Mouse (Mus musculus): Measurements from ENCODE around the gene H2-T22. TPM values are rescaled to one million over a fixed set of nuclear protein-coding genes. Genes with fewer than 3 reads are reported as not detected.
"Not testable (repeated sequence)": the region's sequence is repeated elsewhere in the genome, so short reads cannot be mapped to it uniquely, and the experiment has no call there.

H2-T22 gene
- polyA plus RNA-seq, 1 experiment from 2014 or later = 7.1 TPM

DNA sequence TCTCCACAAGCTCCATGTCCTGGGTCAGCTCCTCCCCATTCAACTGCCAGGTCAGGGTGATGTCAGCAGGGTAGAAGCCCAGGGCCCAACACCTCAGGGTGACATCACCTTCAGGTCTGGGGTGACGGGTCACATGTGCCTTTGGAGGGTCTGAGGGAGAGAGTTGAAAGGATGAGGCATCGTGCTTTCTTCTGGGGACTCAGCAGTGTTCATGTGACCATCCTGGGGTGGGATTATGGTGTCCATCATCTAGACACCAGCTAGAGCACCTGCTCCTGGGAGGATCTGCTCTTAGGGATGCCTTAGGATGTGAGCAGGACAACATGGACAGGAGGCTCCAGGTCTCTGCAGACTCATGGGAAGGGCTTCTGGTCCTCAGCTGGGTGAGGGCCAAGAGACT is 1.9 kb downstream of the H2-T22 start:
- ATAC-seq (ENCODE audit: low read depth); H3K27me3 ChIP-seq; H3K4me2 ChIP-seq; H3K4me3 ChIP-seq; H3K9ac ChIP-seq; H3K27ac ChIP-seq (replicated peaks); H3K4me1 ChIP-seq (replicated peaks); H3K9me3 ChIP-seq; H3K36me3 ChIP-seq: not testable (repeated sequence)
- 80% methylated on average over 2 of the region's 2 CpGs for WGBS

DNA sequence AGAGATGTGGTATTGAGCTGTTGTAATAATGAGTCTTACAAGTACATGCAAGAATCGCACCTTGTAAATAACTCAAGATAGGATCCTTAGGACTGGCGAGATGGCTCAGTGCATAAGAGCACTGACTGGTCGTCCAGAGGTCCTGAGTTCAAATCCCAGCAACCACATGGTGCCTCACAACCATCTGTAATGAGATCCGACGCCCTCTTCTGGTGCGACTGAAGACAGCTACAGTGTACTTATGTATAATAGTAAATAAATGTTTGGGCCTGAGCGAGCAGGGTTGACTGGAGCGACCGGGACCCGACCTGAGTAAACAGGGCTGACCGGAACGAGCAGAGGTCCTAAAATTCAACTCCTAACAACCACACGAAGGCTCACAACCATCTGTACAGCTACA is 6.4 kb downstream of the H2-T22 start:
- not testable (repeated sequence) for H3K36me3 ChIP-seq; H3K9ac ChIP-seq; H3K27ac ChIP-seq (replicated peaks); H3K4me3 ChIP-seq; H3K4me2 ChIP-seq; H3K9me3 ChIP-seq; ATAC-seq (ENCODE audit: low read depth)
- 85% methylated on average over 13 of the region's 13 CpGs for WGBS
- Histone ChIP-seq H3K4me1 (replicated peaks) (peaks cover 15% of the 10 kb centered on the region), H3K27me3 (peaks cover 14% of the 10 kb centered on the region; the same call in 1 of the 2 replicates)

DNA sequence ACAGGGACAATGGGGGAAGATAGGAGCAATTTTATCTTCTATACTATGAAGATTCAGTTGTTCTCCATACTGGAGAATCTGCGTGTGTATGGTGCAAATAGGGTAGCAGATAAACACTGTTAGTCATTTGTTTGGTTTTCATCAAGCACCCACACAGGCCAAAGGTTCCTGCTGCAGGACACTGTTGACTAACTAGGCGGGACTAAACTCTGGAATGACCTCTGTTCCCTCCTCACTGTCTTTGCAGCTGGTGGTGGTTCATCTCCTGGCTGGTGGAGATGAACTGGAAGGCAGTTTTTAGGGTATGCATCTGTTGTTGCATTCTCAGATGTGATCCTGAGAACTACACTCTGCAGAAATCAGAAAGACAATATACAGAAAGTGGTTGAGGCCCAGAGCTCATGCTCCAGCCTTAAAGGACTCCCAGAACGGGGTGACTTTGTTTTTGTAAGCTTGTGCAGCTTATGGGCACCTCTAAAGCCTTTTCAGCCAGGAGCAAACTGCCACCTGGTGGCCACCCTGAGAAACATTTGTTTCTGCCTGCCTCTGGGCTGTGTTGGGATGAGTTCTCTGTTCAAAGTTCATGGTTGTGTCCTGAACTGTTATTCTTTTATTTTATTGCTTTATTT is 7.4 kb downstream of the H2-T22 start:
- Histone ChIP-seq H3K27me3 (peaks cover 14% of the 10 kb centered on the region; the same call in 1 of the 2 replicates), H3K4me1 (replicated peaks) (peaks cover 15% of the 10 kb centered on the region)
- H3K36me3 ChIP-seq; H3K27ac ChIP-seq (replicated peaks); H3K4me3 ChIP-seq; H3K9ac ChIP-seq; H3K4me2 ChIP-seq; H3K9me3 ChIP-seq: not testable (repeated sequence)
- ATAC-seq (ENCODE audit: low read depth) = 0 out of 2 replicates have a peak, but pooled peaks have one; percentile 51
- 47% methylated on average over 3 of the region's 3 CpGs for WGBS

DNA sequence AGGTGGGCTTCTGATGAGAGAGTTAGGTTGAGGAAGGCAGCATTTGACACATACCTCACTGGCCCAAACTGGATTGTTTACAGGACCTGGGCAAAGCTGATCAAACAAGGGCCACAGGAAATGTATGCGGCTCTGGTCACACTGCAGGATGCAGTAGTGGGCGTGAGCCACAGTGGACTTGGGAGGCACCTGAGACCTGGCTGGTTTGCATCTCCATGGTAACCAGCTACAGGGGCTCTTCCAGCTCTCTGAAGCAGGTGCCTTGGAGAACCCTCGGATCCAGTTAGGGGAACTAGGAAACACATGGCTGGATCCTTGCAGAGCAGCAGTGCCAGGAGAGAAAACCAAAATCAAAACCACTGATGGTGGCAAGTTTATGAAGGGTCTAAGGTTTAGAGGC is 8.0 kb downstream of the H2-T22 start:
- not testable (repeated sequence) for H3K4me3 ChIP-seq; H3K27ac ChIP-seq (replicated peaks); H3K9me3 ChIP-seq; H3K9ac ChIP-seq; H3K36me3 ChIP-seq; H3K4me2 ChIP-seq; ATAC-seq (ENCODE audit: low read depth)
- WGBS = 65% methylated on average over 3 of the region's 3 CpGs
- peaks cover 15% of the 10 kb centered on the region for H3K4me1 ChIP-seq (replicated peaks)
- peaks cover 14% of the 10 kb centered on the region; the same call in 1 of the 2 replicates for H3K27me3 ChIP-seq

DNA sequence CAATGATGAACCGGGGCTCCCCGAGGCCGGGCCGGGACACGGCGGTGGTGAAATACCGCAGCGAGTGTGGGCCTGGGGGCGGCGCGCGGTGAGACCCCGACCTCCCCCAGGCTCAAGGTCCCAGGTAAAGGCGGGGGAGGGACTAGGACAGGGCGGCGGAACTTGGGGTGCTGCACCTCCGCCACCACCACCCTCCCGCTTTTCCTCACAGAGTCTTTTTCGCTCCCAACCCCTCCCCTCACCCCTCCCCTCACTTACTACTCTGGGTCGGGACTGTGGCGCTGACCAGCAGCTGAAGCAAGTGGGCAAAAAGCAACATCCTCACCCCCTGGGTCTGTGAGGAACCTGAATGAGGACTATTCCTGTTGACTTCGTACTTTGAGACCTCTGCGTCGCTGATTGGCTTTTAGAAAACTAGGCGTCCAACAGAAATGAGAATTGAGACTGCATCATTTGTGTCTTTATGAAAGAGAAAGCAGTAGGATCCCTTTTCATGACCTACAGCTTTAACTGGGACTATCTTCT is 10.1 kb downstream of the H2-T22 start, which contains the start of gene H2-T23:
Gene H2-T23 (minus strand): TSS at position 505 of the 525 bp plus-strand sequence.
- not testable (repeated sequence) for H3K36me3 ChIP-seq; H3K9me3 ChIP-seq; H3K27ac ChIP-seq (replicated peaks)
- Histone ChIP-seq H3K27me3 (peaks cover 14% of the 10 kb centered on the region; the same call in 1 of the 2 replicates), H3K4me3 (peak within 1 kb of the TSS; percentile 45), H3K9ac (peak within 1 kb of the TSS; percentile 66), H3K4me2 (peak within 1 kb of the TSS; percentile 79), H3K4me1 (replicated peaks) (peaks cover 15% of the 10 kb centered on the region)
- ATAC-seq (ENCODE audit: low read depth) = peak; percentile 28; the same call in 1 of the 2 replicates
- 2% methylated on average over 25 of the region's 25 CpGs for WGBS

DNA sequence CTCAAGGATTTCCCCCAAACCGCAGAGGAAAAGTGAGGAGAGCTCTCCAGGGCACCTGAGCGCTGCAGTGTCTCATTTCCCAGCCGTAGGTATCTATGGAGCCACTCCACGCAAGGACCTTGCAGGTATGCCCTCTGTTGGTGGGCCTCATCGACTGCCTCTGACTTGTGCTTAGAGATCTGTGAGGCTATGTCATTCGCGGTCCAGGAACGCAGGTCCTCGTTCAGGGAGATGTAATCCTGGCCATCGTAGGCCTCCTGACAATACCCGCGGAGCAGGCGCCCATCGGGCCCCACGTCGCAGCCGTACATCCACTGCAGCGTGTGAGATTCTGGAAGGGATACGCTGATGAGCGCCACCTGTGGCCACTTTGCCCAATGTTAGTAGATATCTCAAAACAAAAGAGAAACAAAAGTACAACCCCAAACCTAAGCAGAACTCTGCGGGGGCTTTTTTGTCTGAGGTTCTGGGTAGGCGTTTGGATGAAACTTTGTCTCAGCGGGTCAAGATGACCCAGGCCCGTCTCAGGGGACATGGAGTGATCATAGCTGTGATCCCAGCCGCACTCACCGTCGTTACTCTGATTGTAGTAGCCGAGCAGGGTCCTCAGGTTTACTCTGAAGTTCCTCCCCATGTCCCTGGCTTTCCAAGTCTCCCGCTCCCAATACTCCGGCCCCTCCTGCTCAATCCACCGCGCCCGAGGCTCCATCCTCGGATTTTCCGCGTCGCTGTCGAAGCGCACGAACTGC is 10.8 kb downstream of the H2-T22 start:
- Histone ChIP-seq H3K4me2 (peak overlapping the region; percentile 79), H3K4me3 (peak overlapping the region; percentile 45), H3K27me3 (peaks cover 14% of the 10 kb centered on the region; the same call in 1 of the 2 replicates), H3K4me1 (replicated peaks) (peaks cover 15% of the 10 kb centered on the region), H3K9ac (peak overlapping the region; percentile 66)
- WGBS = under 1% methylated on average over 40 of the region's 40 CpGs
- peak; percentile 68 for ATAC-seq (ENCODE audit: low read depth)
- not testable (repeated sequence) for H3K27ac ChIP-seq (replicated peaks); H3K9me3 ChIP-seq; H3K36me3 ChIP-seq

DNA sequence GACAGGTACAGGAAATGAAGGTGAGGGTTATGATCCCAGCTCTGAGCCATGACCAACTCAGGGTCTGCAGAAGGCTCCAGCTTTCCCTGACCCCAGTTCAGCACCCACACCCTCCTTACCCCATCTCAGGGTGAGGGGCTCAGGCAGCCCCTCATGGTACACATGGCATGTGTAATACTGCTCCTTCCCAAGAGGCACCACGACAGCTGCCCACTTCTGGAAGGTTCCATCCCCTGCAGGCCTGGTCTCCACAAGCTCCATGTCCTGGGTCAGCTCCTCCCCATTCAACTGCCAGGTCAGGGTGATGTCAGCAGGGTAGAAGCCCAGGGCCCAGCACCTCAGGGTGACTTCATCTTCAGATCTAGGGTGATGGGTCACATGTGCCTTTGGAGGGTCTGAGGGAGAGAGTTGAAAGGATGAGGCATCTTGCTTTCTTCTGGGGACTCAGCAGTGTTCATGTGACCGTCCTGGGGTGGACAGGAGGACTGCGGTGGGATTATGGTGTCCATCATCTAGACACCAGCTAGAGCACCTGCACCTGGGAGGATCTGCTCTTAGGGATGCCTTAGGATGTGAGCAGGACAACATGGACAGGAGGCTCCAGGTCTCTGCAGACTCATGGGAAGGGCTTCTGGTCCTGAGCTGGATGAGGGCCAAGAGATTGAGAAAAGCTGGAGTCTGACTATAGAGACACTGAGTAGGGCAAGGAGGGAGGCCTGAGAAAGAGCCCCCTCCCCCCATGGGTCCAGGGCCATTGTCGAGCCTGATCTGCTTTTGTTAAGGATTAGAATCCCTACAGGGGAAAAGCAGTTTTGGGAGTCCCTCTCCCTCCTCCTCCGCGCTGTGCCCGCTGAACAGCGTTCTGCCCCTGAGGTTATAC is 11.6 kb downstream of the H2-T22 start:
- H3K4me1 ChIP-seq (replicated peaks) = peaks cover 22% of the 10 kb centered on the region
- H3K4me2 ChIP-seq = peak overlapping the region; percentile 79
- 39% methylated on average over 8 of the region's 8 CpGs for WGBS
- ATAC-seq (ENCODE audit: low read depth) = peak; percentile 42
- H3K27ac ChIP-seq (replicated peaks); H3K9me3 ChIP-seq; H3K36me3 ChIP-seq: not testable (repeated sequence)
- H3K27me3 ChIP-seq = peaks cover 14% of the 10 kb centered on the region; the same call in 1 of the 2 replicates
- H3K9ac ChIP-seq = peak overlapping the region; percentile 45; the same call in 1 of the 2 replicates
- H3K4me3 ChIP-seq = peak overlapping the region; percentile 45

DNA sequence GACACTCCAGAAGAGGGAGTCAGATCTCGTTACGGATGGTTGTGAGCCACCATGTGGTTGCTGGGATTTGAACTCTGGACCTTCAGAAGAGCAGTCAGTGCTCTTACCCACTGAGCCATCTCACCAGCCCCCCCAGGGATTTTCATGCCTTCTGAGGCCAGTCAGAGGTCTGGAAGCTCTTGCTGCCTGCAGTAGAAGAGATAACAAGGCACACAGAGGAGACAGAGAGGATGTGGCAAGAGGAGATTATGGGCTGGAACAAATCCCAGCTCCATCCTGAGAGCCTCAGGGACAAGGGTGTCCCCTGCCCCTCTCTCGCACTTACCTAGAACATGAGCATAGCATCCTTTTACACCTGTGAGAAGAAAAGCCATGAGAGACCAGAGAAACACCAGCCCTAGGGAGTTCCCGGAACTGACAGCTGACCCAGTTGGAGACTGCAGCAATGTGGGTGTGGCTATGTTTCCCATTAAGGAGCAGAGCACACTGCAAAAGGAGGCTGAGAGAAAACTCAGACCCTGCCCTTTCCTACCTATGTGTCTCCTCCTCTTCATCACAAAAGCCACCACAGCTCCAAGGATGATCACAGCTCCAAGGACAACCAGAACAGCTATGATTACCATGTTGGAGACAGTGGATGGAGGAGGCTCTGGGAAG is 12.4 kb downstream of the H2-T22 start:
- peaks cover 24% of the 10 kb centered on the region for H3K4me1 ChIP-seq (replicated peaks)
- not testable (repeated sequence) for H3K9me3 ChIP-seq; ATAC-seq (ENCODE audit: low read depth); H3K9ac ChIP-seq; H3K36me3 ChIP-seq; H3K4me2 ChIP-seq; H3K4me3 ChIP-seq; H3K27ac ChIP-seq (replicated peaks)
- H3K27me3 ChIP-seq = peaks cover 14% of the 10 kb centered on the region; the same call in 1 of the 2 replicates
- WGBS = 82% methylated on average over 3 of the region's 4 CpGs

DNA sequence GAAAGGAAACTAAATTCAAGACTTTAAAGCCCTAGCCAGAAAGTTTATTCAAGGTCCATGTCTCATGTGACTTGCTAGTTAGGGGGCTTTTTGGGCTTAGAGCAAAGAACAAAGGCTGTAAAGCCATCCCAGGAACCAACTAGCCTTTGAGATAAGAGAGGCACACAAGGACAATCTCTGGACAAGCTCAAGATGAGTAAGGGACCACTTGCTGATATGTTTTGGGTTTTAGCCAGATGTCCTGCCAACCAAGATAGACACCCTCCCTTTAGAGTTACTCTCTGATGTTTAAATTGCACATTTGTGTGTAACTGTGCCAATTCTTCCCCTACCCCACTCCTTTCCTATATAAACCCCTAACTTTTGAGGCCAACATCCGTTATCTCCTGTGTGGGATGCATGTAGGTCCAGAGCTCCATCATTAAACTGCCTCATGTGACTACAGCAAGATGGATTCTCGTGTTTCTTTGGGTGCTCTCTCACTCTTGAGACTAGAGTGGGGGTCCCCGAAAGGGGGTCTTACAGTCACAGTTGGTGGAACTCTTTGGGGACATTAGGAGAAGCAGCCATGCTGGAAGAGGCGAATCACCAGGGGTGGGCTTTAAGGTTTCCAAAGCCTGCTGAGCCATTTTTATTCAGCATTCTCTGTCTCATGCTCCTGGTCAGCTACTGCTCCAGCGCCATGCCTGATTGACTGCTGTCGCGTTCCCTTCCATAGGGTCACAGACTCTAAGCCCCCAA is 13.5 kb downstream of the H2-T22 start:
- Histone ChIP-seq H3K4me3 (no peak overlapping the region), H3K27me3 (peaks cover 14% of the 10 kb centered on the region; the same call in 1 of the 2 replicates), H3K9ac (no peak overlapping the region), H3K4me1 (replicated peaks) (peaks cover 26% of the 10 kb centered on the region), H3K36me3 (no peaks in the 10 kb centered on the region), H3K27ac (replicated peaks) (no peak overlapping the region), H3K4me2 (no peak overlapping the region), H3K9me3 (no peaks in the 10 kb centered on the region)
- 80% methylated on average over 7 of the region's 7 CpGs for WGBS
- no peak for ATAC-seq (ENCODE audit: low read depth)

DNA sequence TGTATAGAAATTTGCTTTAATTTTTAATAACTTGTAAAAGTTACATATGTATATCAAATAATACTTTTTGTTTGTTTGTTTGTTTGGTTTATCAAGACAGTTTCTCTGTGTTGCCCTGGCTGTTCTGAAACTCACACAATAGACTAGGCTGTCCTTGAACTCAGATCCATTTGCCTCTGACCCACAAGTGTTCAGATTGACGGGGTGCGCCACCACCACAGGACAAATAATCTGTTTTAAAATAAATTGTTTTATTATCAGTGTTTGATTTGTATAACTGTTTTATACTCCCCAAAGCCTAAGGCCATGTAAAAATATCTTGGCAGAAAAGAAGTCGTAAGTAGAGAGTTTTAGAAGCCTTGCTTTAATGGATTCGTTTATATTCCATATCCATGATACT is 14.9 kb downstream of the H2-T22 start:
- H3K9me3 ChIP-seq = no peaks in the 10 kb centered on the region
- H3K4me2 ChIP-seq = no peak overlapping the region
- H3K36me3 ChIP-seq = no peaks in the 10 kb centered on the region
- no peak overlapping the region for H3K9ac ChIP-seq
- 94% methylated on average over 4 of the region's 4 CpGs for WGBS
- no peak overlapping the region for H3K27ac ChIP-seq (replicated peaks)
- H3K4me3 ChIP-seq = no peak overlapping the region
- ATAC-seq (ENCODE audit: low read depth) = no peak
- H3K27me3 ChIP-seq = peaks cover 13% of the 10 kb centered on the region; the same call in 1 of the 2 replicates
- peaks cover 29% of the 10 kb centered on the region for H3K4me1 ChIP-seq (replicated peaks)

DNA sequence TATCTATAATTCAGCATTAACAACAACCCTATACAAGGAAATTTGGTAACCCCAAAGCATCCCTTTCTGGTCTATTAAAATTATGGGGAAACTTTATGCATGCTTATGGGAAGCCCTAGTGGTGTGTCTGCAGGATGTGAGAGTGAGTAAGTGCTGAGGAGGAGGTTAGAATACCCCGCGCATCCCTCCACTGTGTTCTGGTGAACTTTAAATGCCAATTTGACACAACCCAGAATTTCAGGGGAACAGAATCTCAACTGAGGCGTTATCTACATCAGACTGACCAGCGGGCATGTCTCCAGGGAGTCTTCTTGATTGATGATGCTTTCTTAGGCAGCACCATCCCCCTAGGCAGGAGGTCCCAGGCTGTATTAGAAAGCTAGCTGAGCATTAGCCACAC is 16.6 kb downstream of the H2-T22 start:
- Histone ChIP-seq H3K27me3 (no peaks in the 10 kb centered on the region), H3K9me3 (no peaks in the 10 kb centered on the region), H3K4me2 (no peak overlapping the region), H3K9ac (no peak overlapping the region), H3K4me1 (replicated peaks) (peaks cover 15% of the 10 kb centered on the region), H3K4me3 (no peak overlapping the region), H3K36me3 (no peaks in the 10 kb centered on the region), H3K27ac (replicated peaks) (no peak overlapping the region)
- WGBS = 61% methylated on average over 4 of the region's 4 CpGs
- no peak for ATAC-seq (ENCODE audit: low read depth)
